Mouse (Mus musculus): Measurements from ENCODE around the gene Pdzd7. TPM values are rescaled to one million over a fixed set of nuclear protein-coding genes. Genes with fewer than 3 reads are reported as not detected.
A peak's percentile ranks its signal among the peaks of the same experiment; 100 is the strongest.

Pdzd7 gene
- total RNA-seq, 2 experiments from 2014 or later = not detected

DNA sequence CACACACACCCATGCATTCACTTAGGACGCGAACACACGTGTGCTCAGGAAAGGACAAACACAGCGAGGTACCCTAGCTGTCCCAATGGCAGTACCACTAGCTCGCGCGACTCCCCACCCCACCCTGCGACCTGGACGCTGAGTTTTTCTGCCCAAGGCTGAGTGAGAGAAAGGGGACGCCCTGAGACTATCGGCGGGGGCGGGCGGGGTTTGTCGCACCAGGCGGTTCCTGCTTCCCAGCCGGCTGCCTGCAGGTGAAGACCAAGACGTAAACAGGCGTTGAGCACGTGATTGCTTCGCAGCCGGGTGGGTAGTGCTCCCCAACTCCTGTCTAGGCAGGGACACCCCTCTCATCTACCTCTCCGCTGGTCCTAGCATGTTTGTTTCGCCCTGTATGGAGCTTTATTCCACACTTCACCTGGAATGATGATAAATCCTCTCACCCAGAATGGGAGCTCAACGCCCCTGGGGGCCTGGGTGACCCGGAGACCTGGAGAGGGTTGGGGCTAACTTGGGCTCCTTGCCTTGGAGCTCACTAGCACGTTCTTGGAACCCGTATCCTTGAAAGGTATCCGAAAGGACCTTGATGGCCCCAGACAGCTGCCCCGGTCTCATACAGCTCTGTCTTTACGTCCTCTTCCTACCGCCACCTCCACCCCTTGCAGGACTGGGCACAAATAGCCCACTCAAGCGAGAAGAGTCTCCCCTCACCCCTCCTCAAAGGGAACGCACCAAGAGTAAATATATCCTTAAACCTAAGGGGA lies 29.8 kb downstream of the Pdzd7 start:
- ATAC-seq (replicated peaks; ENCODE audit: low FRiP score, poor library complexity, severe bottlenecking) = peak; percentile 70

DNA sequence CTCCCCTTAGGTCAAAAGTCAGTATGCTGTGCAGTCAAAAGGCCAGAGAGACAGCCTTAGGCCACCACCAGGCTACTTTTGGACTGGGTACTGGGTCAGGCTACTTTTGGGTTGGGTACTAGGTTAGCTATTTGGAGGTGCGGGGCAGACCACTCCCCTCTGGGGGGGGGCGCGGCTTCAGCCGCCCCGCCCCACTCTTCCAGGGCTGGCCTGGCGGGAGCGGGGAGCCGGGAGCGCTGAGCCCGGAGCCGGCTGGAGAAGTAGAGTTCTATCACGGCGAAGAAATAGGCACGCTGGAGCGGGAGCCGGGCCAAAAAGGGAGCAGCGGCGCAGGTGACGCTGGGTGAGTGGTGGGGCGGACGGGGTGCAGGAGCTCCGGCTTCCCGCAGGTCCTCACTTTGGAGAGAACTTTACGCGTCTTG lies 30.5 kb downstream of the Pdzd7 start:
- ATAC-seq (replicated peaks; ENCODE audit: low FRiP score, poor library complexity, severe bottlenecking) = peak; percentile 23; the same call in 1 of the 2 replicates

DNA sequence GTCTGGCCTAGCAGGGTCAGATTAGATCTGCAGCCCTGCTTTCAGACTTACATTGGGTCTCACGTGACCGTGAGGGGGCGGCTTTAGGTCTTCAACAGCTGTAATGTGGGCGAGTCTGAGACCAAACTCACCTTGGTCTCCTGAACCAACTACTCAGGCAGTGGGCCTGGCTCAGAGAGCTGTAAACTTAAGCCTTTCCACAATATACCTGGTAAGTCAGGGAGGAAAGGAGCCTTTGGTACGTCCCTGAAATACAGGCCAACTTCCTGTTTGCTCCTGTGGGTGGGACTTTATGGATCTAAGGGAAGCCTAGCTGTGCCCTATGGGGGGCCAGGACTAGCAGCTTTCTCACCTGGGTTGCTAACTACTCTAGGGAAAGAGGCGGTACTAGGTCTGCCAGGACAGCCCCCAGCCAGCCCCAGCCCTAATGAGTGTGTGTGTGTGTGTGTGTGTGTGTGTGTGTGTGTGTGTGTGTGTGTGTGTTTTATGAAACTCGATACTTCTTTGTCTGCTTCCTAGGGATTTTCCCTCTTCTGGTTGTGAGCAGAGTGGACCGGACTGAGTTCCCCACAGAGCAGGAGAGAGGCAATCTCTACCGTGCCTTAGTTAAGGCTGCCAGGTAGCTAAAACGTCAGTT lies 31.1 kb downstream of the Pdzd7 start, which contains the start of gene Lzts2:
Gene Lzts2, plus strand, starts transcription at position 80 of the 637 bp plus-strand sequence.
- no peak for ATAC-seq (replicated peaks; ENCODE audit: low FRiP score, poor library complexity, severe bottlenecking)

DNA sequence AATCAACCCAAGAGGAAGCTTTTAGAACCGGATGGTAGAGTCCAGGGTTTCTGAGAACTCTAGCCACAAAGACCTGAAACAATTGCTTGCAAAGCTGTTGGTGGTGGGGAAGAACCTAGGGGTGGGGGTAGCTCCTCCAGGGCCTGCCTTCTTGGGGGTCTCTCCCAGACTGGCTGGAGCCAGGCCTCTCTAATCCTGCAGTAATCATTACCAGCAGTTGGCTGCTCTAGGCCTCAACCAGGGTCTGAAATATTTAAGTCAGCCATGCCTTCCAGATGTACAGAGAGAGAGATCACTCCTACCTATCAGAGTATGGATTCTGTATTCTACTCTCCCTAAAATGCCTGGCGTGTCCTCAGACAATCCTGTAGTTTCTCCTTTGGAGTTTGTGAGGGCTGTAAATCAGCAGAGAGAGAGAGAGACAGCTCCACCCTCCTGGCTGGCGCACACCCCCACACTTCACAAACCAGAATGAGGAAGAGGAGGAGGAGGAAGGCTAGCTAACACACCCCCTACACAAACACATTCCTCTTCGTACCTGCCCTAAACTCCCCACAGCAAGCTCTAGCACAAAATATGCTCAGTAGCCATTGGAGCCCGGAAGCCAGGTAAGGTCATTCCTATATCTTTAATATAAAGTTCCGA lies 31.8 kb downstream of the Pdzd7 start:
- ATAC-seq (replicated peaks; ENCODE audit: low FRiP score, poor library complexity, severe bottlenecking) = no peak

DNA sequence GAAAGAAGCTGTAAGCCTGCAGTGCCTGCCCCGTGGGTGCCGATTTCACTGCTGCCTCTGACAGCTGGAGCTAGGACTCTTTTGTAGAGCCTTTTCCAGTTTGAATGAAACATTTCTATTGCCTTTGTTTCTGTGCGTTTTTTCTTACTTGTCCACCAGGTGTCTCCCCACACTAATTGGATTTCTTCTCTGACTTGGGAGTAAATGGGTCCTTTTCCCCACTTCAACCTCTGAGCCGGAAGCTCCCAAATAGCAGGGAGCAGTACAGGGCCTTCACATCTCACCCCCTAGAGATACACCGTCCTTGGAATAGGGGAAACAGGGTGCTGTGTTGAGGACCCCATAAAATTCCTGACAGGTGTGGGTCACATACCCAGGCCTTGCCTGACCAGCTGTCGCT lies 32.9 kb downstream of the Pdzd7 start:
- no peak for ATAC-seq (replicated peaks; ENCODE audit: low FRiP score, poor library complexity, severe bottlenecking)

DNA sequence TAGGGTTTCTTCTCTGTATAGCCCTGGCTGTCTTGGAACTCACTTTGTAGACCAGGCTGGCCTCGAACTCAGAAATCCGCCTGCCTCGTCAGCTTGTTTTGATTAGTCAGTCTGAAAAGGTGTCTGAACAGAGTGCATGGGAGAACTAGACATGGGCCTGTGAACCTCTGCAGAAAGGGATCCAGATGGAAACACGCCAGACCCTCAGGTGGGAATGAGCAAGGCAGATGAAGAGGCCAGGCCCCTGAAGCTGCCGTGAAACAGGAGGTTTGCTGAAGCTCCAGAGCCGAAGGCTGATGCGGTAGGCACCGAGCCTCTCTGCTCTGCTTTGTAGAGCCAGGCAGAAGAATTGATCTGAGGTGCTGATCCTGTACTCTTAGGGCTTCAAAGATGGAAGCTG lies 33.3 kb downstream of the Pdzd7 start:
- no peak for ATAC-seq (replicated peaks; ENCODE audit: low FRiP score, poor library complexity, severe bottlenecking)

DNA sequence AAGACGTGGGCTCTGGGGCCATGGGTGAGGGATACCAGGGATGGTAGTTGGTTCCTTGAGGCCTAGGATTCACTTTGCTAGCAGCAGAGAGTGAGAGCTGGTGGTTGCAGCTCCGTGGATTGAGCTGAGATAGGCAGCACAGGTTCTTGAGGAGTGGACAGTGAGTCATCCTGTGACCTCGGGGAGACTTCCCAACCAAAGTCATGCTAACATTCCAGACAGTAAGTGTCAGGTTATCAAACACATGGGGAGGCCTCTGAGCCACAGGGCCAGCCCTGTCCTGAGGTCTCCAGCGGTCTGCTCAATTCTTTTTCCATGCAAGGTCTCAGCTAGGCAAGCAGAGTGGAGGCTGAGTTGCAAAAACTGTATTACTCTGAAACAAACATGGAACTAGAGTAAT lies 34.9 kb downstream of the Pdzd7 start:
- no peak for ATAC-seq (replicated peaks; ENCODE audit: low FRiP score, poor library complexity, severe bottlenecking)

DNA sequence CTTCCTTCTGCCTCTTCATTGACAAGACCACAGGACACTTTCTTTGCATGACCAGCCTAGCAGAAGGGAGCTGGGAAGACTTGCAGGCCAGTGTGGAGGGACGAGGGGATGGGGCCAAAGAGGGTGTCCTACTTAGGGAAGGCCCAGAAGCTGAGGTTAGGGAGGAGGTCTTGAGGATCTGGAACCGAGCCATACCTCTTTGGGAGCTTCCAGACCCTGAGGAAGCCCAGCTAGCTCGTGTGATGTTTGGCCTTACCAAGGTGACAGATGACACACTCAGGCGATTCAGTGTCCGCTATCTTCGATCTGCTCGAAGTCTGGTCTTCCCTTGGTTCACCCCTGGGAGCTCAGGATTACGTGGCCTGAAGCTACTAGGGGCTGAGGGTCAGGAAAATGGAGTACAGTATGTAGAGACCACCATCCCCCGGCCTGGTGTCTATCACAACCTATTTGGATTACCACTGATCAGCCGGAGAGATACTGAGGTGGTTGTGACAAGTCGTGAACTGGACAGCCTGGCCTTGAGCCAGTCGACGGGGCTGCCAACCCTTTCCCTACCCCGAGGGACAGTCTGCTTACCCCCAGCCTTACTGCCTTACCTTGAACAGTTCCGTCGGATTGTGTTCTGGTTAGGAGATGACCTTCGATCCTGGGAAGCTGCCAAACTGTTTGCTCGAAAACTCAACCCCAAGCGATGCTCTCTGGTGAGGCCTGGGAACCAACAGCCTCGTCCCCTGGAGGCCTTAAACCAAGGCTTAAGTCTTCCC lies 37.9 kb downstream of the Pdzd7 start:
- no peak for ATAC-seq (replicated peaks; ENCODE audit: low FRiP score, poor library complexity, severe bottlenecking)

DNA sequence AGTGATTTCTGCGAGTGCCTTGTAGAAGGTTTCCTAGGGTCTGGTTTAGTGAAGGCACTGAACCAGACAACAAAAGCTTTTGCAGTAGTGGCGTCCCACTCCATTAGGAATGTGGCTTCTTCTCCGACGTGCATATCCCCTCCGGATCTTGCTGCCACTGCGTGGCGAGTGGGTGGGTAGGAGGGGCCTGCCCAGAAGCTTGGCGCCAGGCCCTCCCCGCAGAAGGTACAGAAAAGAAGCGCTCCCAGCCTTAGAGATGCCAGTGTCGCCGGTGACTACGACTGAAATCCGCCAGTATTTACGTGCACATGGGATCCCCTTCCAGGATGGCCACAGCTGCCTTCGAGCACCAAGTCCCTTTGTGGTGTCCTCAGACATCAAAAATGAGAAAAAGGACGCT lies 38.5 kb downstream of the Pdzd7 start:
- ATAC-seq (replicated peaks; ENCODE audit: low FRiP score, poor library complexity, severe bottlenecking) = no peak

DNA sequence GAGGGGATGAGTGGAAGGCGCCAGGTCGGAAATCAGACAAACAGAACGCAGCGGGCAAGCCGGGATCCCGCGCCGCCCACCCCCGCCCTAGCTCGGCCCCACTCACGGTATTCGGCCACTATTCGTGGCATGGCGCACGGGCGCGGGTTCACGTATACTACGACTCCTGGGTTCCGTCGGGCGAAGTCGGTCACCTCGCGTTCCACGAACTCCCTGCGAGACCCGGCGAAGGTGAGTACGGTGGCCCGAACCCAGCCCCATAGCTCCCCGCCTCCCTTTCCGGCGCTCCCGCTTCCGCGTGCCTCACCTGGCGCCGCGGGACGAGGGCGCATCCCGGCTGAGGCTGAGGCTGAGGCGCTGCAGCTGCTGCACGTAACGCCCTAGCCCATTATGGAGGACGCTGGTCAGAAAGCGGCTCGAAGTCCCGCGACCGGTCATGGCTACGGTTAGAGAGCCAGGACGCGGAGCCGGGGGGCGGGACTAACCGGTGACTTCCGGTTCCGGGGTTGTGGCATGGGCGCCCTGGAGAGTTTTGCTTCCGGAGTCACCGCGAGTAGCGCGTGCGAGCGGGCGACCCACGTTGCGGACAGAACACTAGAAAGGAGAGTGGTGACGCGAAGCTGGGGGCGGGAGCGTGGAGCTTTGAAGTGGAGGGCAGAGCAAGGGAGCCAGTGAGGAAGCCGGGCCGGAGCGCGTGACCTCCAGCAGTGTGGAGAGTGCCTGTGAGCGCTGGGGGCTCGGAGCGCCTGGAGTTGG lies 39.4 kb downstream of the Pdzd7 start, which contains the start of gene Mrpl43:
Gene Mrpl43, minus strand, starts transcription at position 486 of the 756 bp plus-strand sequence.
- peak; percentile 94 for ATAC-seq (replicated peaks; ENCODE audit: low FRiP score, poor library complexity, severe bottlenecking)

DNA sequence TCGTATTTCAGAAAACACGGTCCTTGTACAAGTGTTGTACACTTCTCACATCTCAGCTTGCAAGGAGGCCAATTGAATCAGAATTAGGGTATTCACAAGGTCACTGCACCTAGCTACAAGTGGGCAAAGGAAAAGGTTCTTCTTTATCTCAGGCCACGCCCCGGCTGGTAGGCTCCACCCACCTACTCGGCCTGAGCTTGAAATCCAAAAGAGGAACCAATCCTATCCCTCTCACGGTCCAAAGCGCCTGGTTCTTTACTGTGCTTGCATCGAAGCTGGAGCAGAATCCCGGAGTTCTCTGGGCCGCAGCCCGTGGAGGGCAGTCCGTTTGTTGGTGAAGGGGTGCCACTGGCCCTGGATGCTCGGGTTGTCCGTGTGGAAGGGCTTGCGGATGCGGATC lies 40.1 kb downstream of the Pdzd7 start, which contains the start of gene Twnk:
Gene Twnk, plus strand, starts transcription at position 220 of the 400 bp plus-strand sequence.
- peak; percentile 76 for ATAC-seq (replicated peaks; ENCODE audit: low FRiP score, poor library complexity, severe bottlenecking)

DNA sequence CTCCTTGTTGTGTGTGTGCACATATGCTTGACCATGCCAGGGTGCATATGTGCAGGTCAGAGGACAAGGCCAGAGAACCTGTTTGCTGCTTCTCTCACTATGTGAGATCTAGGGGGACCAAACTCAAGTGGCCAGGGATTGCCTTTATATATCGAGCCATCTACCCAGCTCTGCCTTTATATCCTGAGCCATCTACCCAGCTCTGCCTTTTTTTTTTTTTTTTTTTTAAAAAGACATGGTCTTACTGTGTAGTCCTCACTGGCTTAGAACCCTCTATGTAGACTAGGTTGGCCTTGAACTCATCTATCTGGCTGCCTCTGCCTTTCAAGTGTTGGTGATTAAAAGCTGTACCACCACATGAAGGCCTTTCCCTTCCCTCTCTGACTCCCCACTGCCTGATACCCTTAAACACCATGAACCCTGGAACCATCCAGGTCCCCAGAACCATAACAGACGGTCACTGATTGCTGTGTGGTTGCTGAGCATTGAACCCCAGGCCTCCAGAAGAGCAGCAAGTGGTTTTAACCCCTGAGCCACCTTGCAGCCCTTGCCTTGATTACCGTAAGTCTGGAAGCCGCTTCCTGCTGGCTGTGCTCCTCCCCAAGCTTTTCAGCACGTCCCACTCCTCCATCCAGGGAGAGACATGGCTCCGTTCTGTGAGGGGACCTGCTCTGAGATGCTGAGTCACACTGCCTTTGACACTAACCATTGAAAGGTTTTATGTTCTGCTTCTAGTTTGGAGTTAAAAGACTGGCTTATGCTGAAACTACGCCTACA lies 41.6 kb downstream of the Pdzd7 start:
- ATAC-seq (replicated peaks; ENCODE audit: low FRiP score, poor library complexity, severe bottlenecking) = no peak

DNA sequence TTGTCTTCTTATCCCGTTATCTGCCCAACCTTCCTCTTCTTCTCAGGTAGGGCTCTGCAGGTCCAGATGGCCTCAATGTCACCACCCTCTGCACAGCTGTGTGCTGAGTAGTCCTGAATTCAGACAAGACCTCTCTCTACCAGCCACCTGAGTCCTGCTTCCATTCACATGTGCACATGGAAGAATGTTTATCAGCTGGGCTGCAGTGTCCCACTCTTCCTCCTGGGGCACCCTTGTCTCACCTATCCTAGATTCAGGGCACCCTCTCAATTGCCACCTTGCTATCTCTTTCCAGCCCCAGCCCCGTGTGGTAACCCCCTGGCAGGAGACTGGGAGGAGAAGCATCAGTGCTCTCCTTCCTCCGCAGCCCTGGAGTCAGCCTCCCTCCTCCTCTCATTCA lies 43.2 kb downstream of the Pdzd7 start:
- ATAC-seq (replicated peaks; ENCODE audit: low FRiP score, poor library complexity, severe bottlenecking) = no peak

DNA sequence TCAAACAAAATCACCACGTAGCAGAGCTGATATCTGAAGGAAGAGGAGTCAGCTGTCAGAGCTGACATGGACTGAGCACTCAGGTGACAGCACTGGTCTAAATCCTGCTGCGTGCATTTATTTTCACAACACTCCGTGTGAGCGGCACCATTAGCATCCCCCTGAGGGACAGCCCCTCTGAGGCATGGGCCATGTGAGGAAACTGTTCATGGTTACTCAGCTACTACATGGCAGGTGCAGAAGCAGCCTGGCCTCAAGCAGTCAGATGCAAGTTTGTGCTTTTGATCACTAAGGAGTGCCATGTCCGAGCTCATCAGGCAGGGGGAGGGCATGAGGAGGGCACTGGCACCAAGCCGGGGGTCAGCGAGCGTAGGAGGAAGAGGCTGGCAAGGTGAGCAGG lies 45.9 kb downstream of the Pdzd7 start:
- no peak for ATAC-seq (replicated peaks; ENCODE audit: low FRiP score, poor library complexity, severe bottlenecking)

DNA sequence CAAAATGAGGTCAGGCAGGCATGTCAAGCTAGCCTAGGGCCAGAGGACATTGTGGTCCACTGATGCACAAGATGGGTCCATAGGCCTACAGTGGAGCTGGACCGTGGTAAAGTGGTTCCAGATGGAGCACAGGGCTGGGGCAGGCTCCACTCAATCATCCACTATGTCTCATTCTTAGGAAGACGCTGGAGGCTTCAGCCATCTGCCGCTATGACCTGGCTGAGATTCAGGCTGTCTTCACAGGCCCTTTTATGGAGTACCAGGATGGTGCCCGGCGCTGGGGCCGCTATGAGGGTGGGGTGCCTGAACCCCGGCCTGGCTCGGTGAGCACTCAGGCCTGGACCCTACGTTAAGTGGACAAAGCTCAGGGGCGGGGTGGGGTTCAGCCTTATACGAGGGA lies 47.7 kb downstream of the Pdzd7 start:
- no peak for ATAC-seq (replicated peaks; ENCODE audit: low FRiP score, poor library complexity, severe bottlenecking)

DNA sequence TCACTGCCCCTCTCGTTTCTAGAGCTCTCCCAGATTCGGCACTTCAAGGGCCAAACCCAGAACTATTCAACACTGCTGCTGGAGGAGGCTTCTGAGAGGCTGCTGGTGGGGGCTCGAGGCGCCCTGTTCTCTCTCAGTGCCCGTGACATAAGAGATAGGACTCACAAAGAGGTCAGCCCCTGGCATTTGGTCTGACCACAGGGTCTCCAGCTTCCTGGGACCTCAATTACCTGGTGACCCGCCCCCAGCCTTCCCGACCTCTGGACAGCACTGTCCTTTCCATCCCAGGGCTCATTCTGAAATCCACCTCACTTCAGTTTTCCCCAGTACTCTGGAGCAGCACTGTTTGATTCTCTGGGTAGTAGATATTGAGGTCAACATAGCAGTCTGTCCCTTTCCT lies 52.8 kb downstream of the Pdzd7 start:
- ATAC-seq (replicated peaks; ENCODE audit: low FRiP score, poor library complexity, severe bottlenecking) = no peak

DNA sequence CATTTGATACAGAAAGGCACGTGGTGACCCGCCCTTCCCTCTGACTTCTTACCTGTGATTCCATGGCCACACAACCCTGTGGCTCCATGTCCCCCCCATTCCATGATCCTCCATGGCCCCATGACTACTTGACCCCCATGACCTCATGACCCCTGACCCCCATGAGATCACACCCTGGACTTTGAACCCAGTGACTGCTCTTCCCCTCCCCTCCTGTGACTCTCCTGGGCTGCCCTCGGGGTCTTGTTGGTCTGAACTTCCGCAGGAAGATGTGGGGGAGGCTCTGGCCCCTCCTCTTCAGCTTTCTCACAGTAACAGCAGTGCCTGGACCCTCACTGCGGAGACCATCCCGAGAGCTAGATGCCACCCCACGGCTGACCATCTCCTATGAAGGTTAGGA lies 53.3 kb downstream of the Pdzd7 start:
- ATAC-seq (replicated peaks; ENCODE audit: low FRiP score, poor library complexity, severe bottlenecking) = no peak

DNA sequence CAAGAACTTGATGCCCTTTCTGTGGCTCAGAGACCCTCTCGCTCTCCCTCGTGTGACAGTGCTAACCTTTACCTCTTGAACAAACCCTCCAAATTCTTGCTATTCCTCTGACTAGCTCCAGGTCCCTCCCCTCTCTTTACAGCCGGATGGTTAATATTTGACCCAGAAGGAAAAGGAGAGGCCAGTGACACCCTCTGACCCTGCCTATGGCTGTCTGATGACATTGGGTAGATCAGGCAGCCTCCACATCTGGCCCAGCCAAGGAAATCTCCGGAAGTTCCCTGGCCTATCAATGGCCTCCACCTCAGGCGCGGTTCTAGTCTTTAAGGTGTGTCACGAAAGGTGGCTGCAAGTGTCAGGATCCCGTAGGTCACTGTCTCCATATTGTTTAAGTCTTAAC lies 54.5 kb downstream of the Pdzd7 start:
- ATAC-seq (replicated peaks; ENCODE audit: low FRiP score, poor library complexity, severe bottlenecking) = no peak

Data from erythroid progenitor cell, adult 5-6 weeks (primary cell).